Mouse (Mus musculus): ENCODE data around the gene Ubr3. TPM values are rescaled to one million over a fixed set of nuclear protein-coding genes. Genes with fewer than 3 reads are reported as not detected.
"Not testable (repeated sequence)": the region's sequence is repeated elsewhere in the genome, so short reads cannot be mapped to it uniquely, and the experiment has no call there.

Ubr3 gene
- total and polyA plus RNA-seq, 3 experiments: 12.7 to 78.9 (median 40.5) TPM

DNA sequence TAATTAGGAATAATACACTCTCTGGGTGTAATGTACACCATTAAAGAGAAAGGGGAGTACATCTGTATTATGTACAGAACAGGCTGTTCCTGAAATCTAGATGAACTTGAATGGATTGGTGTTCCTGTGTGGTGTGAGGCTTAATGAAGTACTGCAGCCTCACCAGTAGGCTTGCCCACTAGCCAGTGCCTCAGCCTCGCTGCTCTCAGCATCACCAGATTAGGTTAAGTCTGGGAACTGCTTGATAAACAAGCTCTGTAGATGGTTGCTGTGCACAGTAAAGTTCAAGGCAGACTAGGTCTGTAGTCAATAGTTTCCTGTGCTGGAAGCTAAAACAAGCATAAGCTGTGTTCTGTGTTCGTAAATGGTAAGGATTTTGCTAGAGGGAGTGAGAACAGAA, 60.6 kb downstream of the Ubr3 start:
- Histone ChIP-seq H3K4me3 (ENCODE audit: low read depth, low read length) (no peak overlapping the region), H3K27me3 (ENCODE audit: insufficient read depth, low read length) (no peaks in the 10 kb centered on the region), H3K9me3 (replicated peaks) (no peaks in the 10 kb centered on the region), H3K4me1 (ENCODE audit: insufficient read depth, low read depth, low read length) (no peaks in the 10 kb centered on the region), H3K36me3 (replicated peaks) (peaks cover 63% of the 10 kb centered on the region)
- ATAC-seq (ENCODE audit: extremely low read depth, insufficient number of reproducible peaks, low FRiP score, poor library complexity, severe bottlenecking) (no peak), DNase-seq (ENCODE audit: low spot score) (no peak)
- TF ChIP-seq POLR2AphosphoS5 (IDR thresholded peaks at IDR 0.05; ENCODE audit: insufficient replicate concordance, low read depth, low read length) (no peak), TAL1 (conservative IDR thresholded peaks at IDR 0.05; ENCODE audit: low read depth, low read length) (no peak), GATA1 (IDR thresholded peaks at IDR 0.05; ENCODE audit: borderline replicate concordance, low read length) (no peak), CTCF (IDR thresholded peaks at IDR 0.05; ENCODE audit: low read depth, low read length) (no peak), GATA2 (IDR thresholded peaks at IDR 0.05; ENCODE audit: borderline replicate concordance, low read depth, low read length) (no peak)

DNA sequence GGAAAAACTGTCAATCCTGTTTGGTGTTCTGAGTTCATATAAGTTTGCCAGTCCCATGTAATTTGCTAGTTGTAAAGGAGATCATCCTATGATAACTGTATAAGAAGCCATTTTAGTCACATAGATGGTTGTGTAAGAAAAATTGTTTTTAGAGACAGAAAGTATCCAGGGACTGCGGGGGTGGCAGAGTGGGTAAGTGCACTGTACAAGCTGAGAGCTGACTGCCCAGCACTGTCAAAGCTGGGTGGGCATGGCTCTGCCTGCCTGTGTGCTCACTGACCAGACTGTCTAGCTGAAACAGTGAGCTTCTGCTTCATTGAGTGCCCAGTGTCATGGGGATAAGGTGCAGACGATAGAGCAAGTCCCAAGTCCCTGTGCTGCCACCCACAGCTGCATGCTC, 77.8 kb downstream of the Ubr3 start:
- ATAC-seq (ENCODE audit: extremely low read depth, insufficient number of reproducible peaks, low FRiP score, poor library complexity, severe bottlenecking) (no peak), DNase-seq (ENCODE audit: low spot score) (no peak)
- TF ChIP-seq CTCF (IDR thresholded peaks at IDR 0.05; ENCODE audit: low read depth, low read length) (no peak), GATA1 (IDR thresholded peaks at IDR 0.05; ENCODE audit: borderline replicate concordance, low read length) (no peak), TAL1 (conservative IDR thresholded peaks at IDR 0.05; ENCODE audit: low read depth, low read length) (no peak), POLR2AphosphoS5 (IDR thresholded peaks at IDR 0.05; ENCODE audit: insufficient replicate concordance, low read depth, low read length) (no peak), GATA2 (IDR thresholded peaks at IDR 0.05; ENCODE audit: borderline replicate concordance, low read depth, low read length) (no peak)
- Histone ChIP-seq H3K9me3 (replicated peaks) (no peaks in the 10 kb centered on the region), H3K36me3 (replicated peaks) (peaks cover 54% of the 10 kb centered on the region), H3K4me3 (ENCODE audit: low read depth, low read length) (no peak overlapping the region), H3K27me3 (ENCODE audit: insufficient read depth, low read length) (no peaks in the 10 kb centered on the region), H3K4me1 (ENCODE audit: insufficient read depth, low read depth, low read length) (0 out of 2 replicates have a peak, but pooled peaks cover 2% of the 10 kb centered on the region)

GRCm38 (mm10) chr2:69989224-69989623, 92.2 kb downstream of the Ubr3 start:
- DNase-seq (ENCODE audit: low spot score) (no peak), ATAC-seq (ENCODE audit: extremely low read depth, insufficient number of reproducible peaks, low FRiP score, poor library complexity, severe bottlenecking) (no peak)
- no peak for TF ChIP-seq TAL1 (conservative IDR thresholded peaks at IDR 0.05; ENCODE audit: low read depth, low read length)
- no peak for TF ChIP-seq GATA2 (IDR thresholded peaks at IDR 0.05; ENCODE audit: borderline replicate concordance, low read depth, low read length)
- TF ChIP-seq POLR2AphosphoS5 (IDR thresholded peaks at IDR 0.05; ENCODE audit: insufficient replicate concordance, low read depth, low read length): no peak
- TF ChIP-seq CTCF (IDR thresholded peaks at IDR 0.05; ENCODE audit: low read depth, low read length): no peak
- no peak for TF ChIP-seq GATA1 (IDR thresholded peaks at IDR 0.05; ENCODE audit: borderline replicate concordance, low read length)
- Histone ChIP-seq H3K36me3 (replicated peaks) (peaks cover 70% of the 10 kb centered on the region), H3K9me3 (replicated peaks) (no peaks in the 10 kb centered on the region), H3K27me3 (ENCODE audit: insufficient read depth, low read length) (no peaks in the 10 kb centered on the region), H3K4me1 (ENCODE audit: insufficient read depth, low read depth, low read length) (peaks cover under 1% of the 10 kb centered on the region; the same call in 1 of the 2 replicates), H3K4me3 (ENCODE audit: low read depth, low read length) (no peak overlapping the region)

- Histone ChIP-seq H3K4me3 (ENCODE audit: low read depth, low read length) (no peak overlapping the region), H3K36me3 (replicated peaks) (peaks cover 66% of the 10 kb centered on the region), H3K27me3 (ENCODE audit: insufficient read depth, low read length) (no peaks in the 10 kb centered on the region), H3K4me1 (ENCODE audit: insufficient read depth, low read depth, low read length) (peaks cover 12% of the 10 kb centered on the region), H3K9me3 (replicated peaks) (no peaks in the 10 kb centered on the region)
- DNase-seq (ENCODE audit: low spot score) (no peak), ATAC-seq (ENCODE audit: extremely low read depth, insufficient number of reproducible peaks, low FRiP score, poor library complexity, severe bottlenecking) (no peak)
- TF ChIP-seq GATA2 (IDR thresholded peaks at IDR 0.05; ENCODE audit: borderline replicate concordance, low read depth, low read length): no peak
- peak; percentile 34 for TF ChIP-seq CTCF (IDR thresholded peaks at IDR 0.05; ENCODE audit: low read depth, low read length)
These were observed 93.6 kb downstream of the Ubr3 start for GRCm38 (mm10) chr2:69990647-69991046.

DNA sequence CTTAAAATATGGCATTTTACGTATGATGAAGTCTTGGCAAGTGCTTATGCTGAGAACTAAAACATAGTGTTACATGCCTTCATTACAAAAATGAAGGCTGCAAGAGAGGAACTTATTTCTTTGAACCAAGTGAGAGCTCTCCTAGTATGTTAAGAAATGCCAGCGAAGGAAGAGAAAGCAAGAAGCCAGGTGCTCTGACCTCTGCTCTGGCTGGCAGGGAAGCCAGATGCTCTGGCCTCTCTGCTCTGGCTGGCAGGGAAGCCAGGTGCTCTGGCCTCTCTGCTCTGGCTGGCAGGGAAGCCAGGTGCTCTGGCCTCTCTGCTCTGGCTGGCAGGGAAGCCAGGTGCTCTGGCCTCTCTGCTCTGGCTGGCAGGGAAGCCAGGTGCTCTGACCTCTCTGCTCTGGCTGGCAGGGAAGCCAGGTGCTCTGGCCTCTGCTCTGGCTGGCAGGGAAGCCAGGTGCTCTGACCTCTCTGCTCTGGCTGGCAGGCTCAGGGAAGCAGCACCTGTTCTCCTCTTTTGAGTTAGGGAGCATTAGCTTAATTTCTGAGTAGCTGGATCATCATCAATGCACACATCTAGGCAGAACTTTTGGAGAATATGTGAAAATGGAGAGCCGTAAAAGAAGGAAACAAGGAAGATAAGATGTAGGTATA, 97.2 kb downstream of the Ubr3 start:
- not testable (repeated sequence) for ATAC-seq (ENCODE audit: extremely low read depth, insufficient number of reproducible peaks, low FRiP score, poor library complexity, severe bottlenecking); DNase-seq (ENCODE audit: low spot score); H3K27me3 ChIP-seq (ENCODE audit: insufficient read depth, low read length); H3K4me3 ChIP-seq (ENCODE audit: low read depth, low read length); H3K9me3 ChIP-seq (replicated peaks)
- Histone ChIP-seq H3K4me1 (ENCODE audit: insufficient read depth, low read depth, low read length) (peaks cover 29% of the 10 kb centered on the region), H3K36me3 (replicated peaks) (peaks cover 54% of the 10 kb centered on the region)

DNA sequence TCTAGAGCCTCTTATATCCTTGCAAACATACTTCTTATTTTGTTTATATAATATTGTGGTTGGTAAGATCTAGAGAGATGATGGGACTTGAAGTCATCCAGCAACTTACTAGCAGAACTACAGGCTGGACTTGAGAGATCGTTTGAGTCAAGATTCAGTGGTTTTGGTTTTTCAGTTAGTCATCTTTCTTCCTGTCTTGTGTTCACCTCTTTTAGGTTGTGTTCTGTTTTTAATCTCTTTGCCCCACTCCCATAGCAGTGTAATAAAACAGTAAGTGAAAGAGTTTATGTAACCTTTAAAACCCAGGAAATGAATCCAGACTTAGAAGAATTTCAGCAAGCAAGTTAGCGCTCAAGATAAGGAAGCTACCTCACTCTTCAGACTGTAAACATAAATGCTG, 97.7 kb downstream of the Ubr3 start:
- peaks cover 29% of the 10 kb centered on the region for H3K4me1 ChIP-seq (ENCODE audit: insufficient read depth, low read depth, low read length)
- peaks cover 48% of the 10 kb centered on the region for H3K36me3 ChIP-seq (replicated peaks)
- no peaks in the 10 kb centered on the region for H3K9me3 ChIP-seq (replicated peaks)
- TF ChIP-seq GATA1 (IDR thresholded peaks at IDR 0.05; ENCODE audit: borderline replicate concordance, low read length): no peak
- H3K4me3 ChIP-seq (ENCODE audit: low read depth, low read length): no peak overlapping the region
- H3K27me3 ChIP-seq (ENCODE audit: insufficient read depth, low read length): no peaks in the 10 kb centered on the region
- no peak for DNase-seq (ENCODE audit: low spot score)
- no peak for ATAC-seq (ENCODE audit: extremely low read depth, insufficient number of reproducible peaks, low FRiP score, poor library complexity, severe bottlenecking)

DNA sequence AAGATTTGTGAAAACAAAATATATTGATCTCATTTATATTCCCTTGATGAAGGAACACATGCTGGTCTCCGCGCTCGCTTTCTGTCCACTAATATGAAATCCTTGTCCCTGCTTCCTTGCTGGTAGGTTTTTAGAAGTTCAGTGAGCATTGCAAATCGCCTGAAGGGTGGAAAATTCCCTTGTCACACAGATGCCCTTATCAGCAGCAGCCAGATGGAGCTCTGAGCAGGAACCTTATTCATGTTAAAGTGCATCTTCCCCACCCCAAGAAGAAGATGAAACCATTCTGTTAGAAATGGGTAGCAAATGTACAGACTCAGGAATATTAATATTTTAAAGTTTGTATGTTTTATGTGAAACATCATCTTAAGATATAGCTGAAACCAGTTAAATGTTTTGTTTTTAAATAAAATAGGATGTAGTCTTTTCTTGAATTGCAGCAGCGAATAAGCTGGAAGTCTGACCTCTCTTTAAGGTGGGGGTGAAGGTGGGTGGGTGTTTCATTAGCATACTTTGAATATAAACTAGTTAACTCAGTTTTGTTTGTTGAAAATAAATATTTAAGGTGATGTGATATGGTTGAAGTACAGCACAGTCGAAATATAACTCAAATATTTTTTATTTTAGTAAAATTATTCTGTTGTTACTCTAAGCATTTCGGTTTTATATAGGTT, 102.2 kb downstream of the Ubr3 start:
- no peak for DNase-seq (ENCODE audit: low spot score)
- peak; percentile 76 for TF ChIP-seq TAL1 (conservative IDR thresholded peaks at IDR 0.05; ENCODE audit: low read depth, low read length)
- TF ChIP-seq CTCF (IDR thresholded peaks at IDR 0.05; ENCODE audit: low read depth, low read length): no peak
- Histone ChIP-seq H3K9me3 (replicated peaks) (no peaks in the 10 kb centered on the region), H3K27me3 (ENCODE audit: insufficient read depth, low read length) (no peaks in the 10 kb centered on the region), H3K4me3 (ENCODE audit: low read depth, low read length) (no peak overlapping the region), H3K4me1 (ENCODE audit: insufficient read depth, low read depth, low read length) (peaks cover 32% of the 10 kb centered on the region), H3K36me3 (replicated peaks) (peaks cover 40% of the 10 kb centered on the region)
- ATAC-seq (ENCODE audit: extremely low read depth, insufficient number of reproducible peaks, low FRiP score, poor library complexity, severe bottlenecking): peak; percentile 80
